Mouse (Mus musculus) liver, postnatal 0 days (tissue): ENCODE results near the gene Evi5l. TPM values are rescaled to one million over a fixed set of nuclear protein-coding genes. Genes with fewer than 3 reads are reported as not detected.

Source experiments
- ATAC-seq: fragments of 200-750 bp; cut with Nextera tagmentation; 2 replicates; pipeline ENCODE4 v1.8.0; 2017; ENCODE audit warnings: mild to moderate bottlenecking, moderate library complexity
- DNase-seq: peaks from one replicate; pipeline ENCODE4 v3.0.0-alpha.2; 2016
- H3K27ac ChIP-seq: fragments of 300-500 bp; sonication (generic); 2 replicates; pipeline ENCODE4 v1.5.1; 2014; ENCODE audit warnings: antibody characterized with exemption, moderate library complexity, mild to moderate bottlenecking, low read depth
- H3K27me3 ChIP-seq: fragments of 300-500 bp; sonication (generic); 2 replicates; pipeline ENCODE4 v1.6.1; 2014; ENCODE audit warnings: low read length, control low read depth, mixed read lengths; ENCODE audit not compliant: insufficient read depth
- H3K36me3 ChIP-seq: fragments of 300-500 bp; sonication (generic); replicated peaks from 2 replicates; pipeline ENCODE4 v1.6.1; 2014; ENCODE audit warnings: mild to moderate bottlenecking, control low read depth, low read length, moderate library complexity, mixed read lengths; ENCODE audit not compliant: insufficient read depth
- H3K4me1 ChIP-seq: fragments of 300-500 bp; sonication (generic); 2 replicates; pipeline ENCODE4 v1.6.1; 2014; ENCODE audit warnings: antibody characterized with exemption, mild to moderate bottlenecking, control low read depth; ENCODE audit not compliant: insufficient read depth
- H3K4me2 ChIP-seq: fragments of 300-500 bp; sonication (generic); 2 replicates; pipeline ENCODE4 v1.6.1; 2014; ENCODE audit warnings: low read depth, mild to moderate bottlenecking, low read length, moderate library complexity, mixed read lengths
- H3K4me3 ChIP-seq: fragments of 300-500 bp; sonication (generic); 2 replicates; pipeline ENCODE4 v1.5.1; 2014; ENCODE audit warnings: low read depth, low read length
- H3K9ac ChIP-seq: fragments of 300-500 bp; sonication (generic); replicated peaks from 2 replicates; pipeline ENCODE4 v1.6.1; 2014; ENCODE audit warnings: mild to moderate bottlenecking, moderate library complexity
- H3K9me3 ChIP-seq: fragments of 300-500 bp; sonication (generic); 2 replicates; pipeline ENCODE4 v1.6.1; 2016; ENCODE audit warnings: mild to moderate bottlenecking, control low read depth, low read length, mixed read lengths
- CTCF ChIP-seq: sonication (generic); IDR thresholded peaks from 2 replicates; pipeline ENCODE4 v1.5.1; 2016; ENCODE audit warnings: antibody characterized with exemption, low read depth
- EP300 ChIP-seq: IDR thresholded peaks from 2 replicates; pipeline ENCODE4 v1.6.1; 2016; ENCODE audit warnings: antibody characterized with exemption, low read depth, mild to moderate bottlenecking
- WGBS: fragments of 180-500 bp; shearing (Covaris S2); extraction: QIAGEN DNeasy Blood & Tissue Kit; methylation state at CpG from one replicate; pipeline ENCODE4 v1.1.7; 2014; ENCODE audit not compliant: insufficient replicate concordance; 5-methylcytosine and 5-hydroxymethylcytosine counted together
- polyA plus RNA-seq: library from polyadenylated mRNA; unstranded; fragments of >200 nt; fragmentation: Nextera tagmentation; extraction: Ambion mirVana; gene quantifications from 2 replicates; pipeline ENCODE4 v1.2.1, GENCODE M21; 2015

Evi5l gene
- polyA plus RNA-seq, 1 experiment from 2014 or later = 3.8 TPM

- Histone ChIP-seq H3K9me3 (no peaks in the 10 kb centered on the region), H3K4me1 (peaks cover 28% of the 10 kb centered on the region), H3K27me3 (peaks cover 41% of the 10 kb centered on the region), H3K4me3 (peak overlapping the region; percentile 45), H3K36me3 (no peaks in the 10 kb centered on the region), H3K9ac (peak overlapping the region; percentile 57; the same call in 1 of the 2 replicates), H3K27ac (no peak overlapping the region), H3K4me2 (peak overlapping the region; percentile 71)
- TF ChIP-seq CTCF = no peak
- TF ChIP-seq EP300 = no peak
- peak; percentile 40 for DNase-seq
- under 1% methylated on average over 25 of the region's 25 CpGs for WGBS
- peak; percentile 28 for ATAC-seq
Observed at GRCm38 (mm10) chr8:4212809-4213209, 46.4 kb downstream of the Evi5l start.

- Histone ChIP-seq H3K27me3 (peaks cover 46% of the 10 kb centered on the region), H3K27ac (no peak overlapping the region), H3K36me3 (no peaks in the 10 kb centered on the region), H3K4me1 (peaks cover 28% of the 10 kb centered on the region), H3K4me2 (peak overlapping the region; percentile 71), H3K9ac (peak overlapping the region; percentile 57; the same call in 1 of the 2 replicates), H3K9me3 (no peaks in the 10 kb centered on the region), H3K4me3 (peak overlapping the region; percentile 45)
- peak; percentile 60 for ATAC-seq
- DNase-seq = peak; percentile 59
- WGBS = 3% methylated on average over 18 of the region's 18 CpGs
- TF ChIP-seq EP300 = no peak
- no peak for TF ChIP-seq CTCF
Observed at GRCm38 (mm10) chr8:4213210-4214005, 47.0 kb downstream of the Evi5l start.

GRCm38 (mm10) chr8:4214006-4214980, 47.9 kb downstream of the Evi5l start:
- TF ChIP-seq CTCF (no peak), EP300 (no peak)
- Histone ChIP-seq H3K9ac (no peak overlapping the region), H3K4me2 (peak overlapping the region; percentile 71), H3K9me3 (no peaks in the 10 kb centered on the region), H3K27me3 (peaks cover 46% of the 10 kb centered on the region), H3K36me3 (no peaks in the 10 kb centered on the region), H3K4me3 (peak overlapping the region; percentile 45), H3K4me1 (peaks cover 28% of the 10 kb centered on the region), H3K27ac (no peak overlapping the region)
- WGBS = 6% methylated on average over 33 of the region's 33 CpGs
- peak; percentile 77 for ATAC-seq
- DNase-seq = peak; percentile 72

GRCm38 (mm10) chr8:4216296-4216695, 49.9 kb downstream of the Evi5l start:
- H3K9ac ChIP-seq = no peak overlapping the region
- H3K4me3 ChIP-seq = peak overlapping the region; percentile 40; the same call in 1 of the 2 replicates
- H3K4me2 ChIP-seq = no peak overlapping the region

GRCm38 (mm10) chr8:4216791-4217621, 50.6 kb downstream of the Evi5l start, which contains the start of gene Prr36:
Gene Prr36 (minus strand): TSS chr8:4217459.
- peak within 1 kb of the TSS; percentile 40 for H3K4me3 ChIP-seq
- H3K27ac ChIP-seq = no peak within 1 kb of the TSS
- ATAC-seq (no peak), DNase-seq (no peak)
- no peaks in the 10 kb centered on the region for H3K9me3 ChIP-seq
- H3K9ac ChIP-seq = no peak within 1 kb of the TSS
- WGBS = 3% methylated on average over 41 of the region's 44 CpGs
- H3K4me2 ChIP-seq = peak within 1 kb of the TSS; percentile 66
- H3K4me1 ChIP-seq = peaks cover 28% of the 10 kb centered on the region
- H3K36me3 ChIP-seq = no peaks in the 10 kb centered on the region
- TF ChIP-seq CTCF (no peak), EP300 (no peak)
- peaks cover 46% of the 10 kb centered on the region for H3K27me3 ChIP-seq

More at GRCm38 (mm10) chr8:4216296-4216695, 49.9 kb downstream of the Evi5l start:
- H3K36me3 ChIP-seq = no peaks in the 10 kb centered on the region
- no peak overlapping the region for H3K27ac ChIP-seq
- H3K4me1 ChIP-seq = peaks cover 28% of the 10 kb centered on the region
- TF ChIP-seq CTCF (no peak), EP300 (no peak)
- ATAC-seq = no peak
- H3K9me3 ChIP-seq = no peaks in the 10 kb centered on the region
- DNase-seq = no peak
- peaks cover 46% of the 10 kb centered on the region for H3K27me3 ChIP-seq
- WGBS = 21% methylated on average over 18 of the region's 18 CpGs
